Mouse (Mus musculus) heart, adult 9 months (tissue): ENCODE measurements at regions not wholly inside any gene's neighbourhood (a gene's known extent, or its start where the extent isn't known, plus 50 kb on each side); places are given as distances from the start of the nearest gene placed in this dataset.

ENCODE experiments used
- DNase-seq, 2 experiments: peaks; one replicate each; pipeline ENCODE4 v3.0.0; 2022; ENCODE audit warnings: low spot score in 2 of 2

GRCm38 (mm10) chr2:9688176-9688575 lies 192.9 kb upstream of the 4930412O13Rik start:
- no peak for DNase-seq

- DNase-seq = no peak
Observed at GRCm38 (mm10) chr2:9689518-9689917, 191.5 kb upstream of the 4930412O13Rik start.

GRCm38 (mm10) chr2:9691506-9691905 lies 189.5 kb upstream of the 4930412O13Rik start:
- DNase-seq = no peak

GRCm38 (mm10) chr2:9691906-9692305 lies 189.1 kb upstream of the 4930412O13Rik start:
- DNase-seq = no peak

GRCm38 (mm10) chr2:9693351-9693750 lies 187.7 kb upstream of the 4930412O13Rik start:
- DNase-seq = no peak

GRCm38 (mm10) chr2:9694178-9694577 lies 186.9 kb upstream of the 4930412O13Rik start:
- no peak for DNase-seq

- no peak for DNase-seq
Observed at GRCm38 (mm10) chr2:9697591-9698345, 183.3 kb upstream of the 4930412O13Rik start.

GRCm38 (mm10) chr2:9704266-9704665 lies 176.8 kb upstream of the 4930412O13Rik start:
- no peak for DNase-seq

GRCm38 (mm10) chr2:9709466-9709865 lies 171.6 kb upstream of the 4930412O13Rik start:
- no peak for DNase-seq

GRCm38 (mm10) chr2:9717904-9718303 lies 163.1 kb upstream of the 4930412O13Rik start:
- DNase-seq = no peak

- DNase-seq = no peak
Observed at GRCm38 (mm10) chr2:9733243-9733642, 147.8 kb upstream of the 4930412O13Rik start.

GRCm38 (mm10) chr2:9744181-9744580 lies 136.9 kb upstream of the 4930412O13Rik start:
- no peak for DNase-seq

- peak; percentile 26 to 51 for DNase-seq
Observed at GRCm38 (mm10) chr2:9749829-9750788, 130.9 kb upstream of the 4930412O13Rik start.

- no peak for DNase-seq
Observed at GRCm38 (mm10) chr2:9753691-9754090, 127.4 kb upstream of the 4930412O13Rik start.

GRCm38 (mm10) chr2:9754153-9754552 lies 126.9 kb upstream of the 4930412O13Rik start:
- DNase-seq = no peak

- DNase-seq = no peak
Observed at GRCm38 (mm10) chr2:9757770-9758420, 123.2 kb upstream of the 4930412O13Rik start.

- DNase-seq = no peak
Observed at GRCm38 (mm10) chr2:9758983-9759382, 122.1 kb upstream of the 4930412O13Rik start.

GRCm38 (mm10) chr2:9759389-9760104 lies 121.5 kb upstream of the 4930412O13Rik start:
- DNase-seq = no peak

- no peak for DNase-seq
Observed at GRCm38 (mm10) chr2:9780159-9780558, 100.9 kb upstream of the 4930412O13Rik start.

GRCm38 (mm10) chr2:9782698-9783097 lies 98.4 kb upstream of the 4930412O13Rik start:
- no peak for DNase-seq

- no peak for DNase-seq
Observed at GRCm38 (mm10) chr2:9791970-9792369, 89.1 kb upstream of the 4930412O13Rik start.
